Mouse (Mus musculus) ovary, postnatal 14 days (tissue): ENCODE measurements at regions not wholly inside any gene's neighbourhood (a gene's known extent, or its start where the extent isn't known, plus 50 kb on each side); places are given as distances from the start of the nearest gene placed in this dataset.
"Not testable (repeated sequence)": the region's sequence is repeated elsewhere in the genome, so short reads cannot be mapped to it uniquely, and the experiment has no call there.

ENCODE experiments used
- DNase-seq: peaks from one replicate; pipeline ENCODE4 v3.0.0; 2022; ENCODE audit warnings: low spot score

DNA sequence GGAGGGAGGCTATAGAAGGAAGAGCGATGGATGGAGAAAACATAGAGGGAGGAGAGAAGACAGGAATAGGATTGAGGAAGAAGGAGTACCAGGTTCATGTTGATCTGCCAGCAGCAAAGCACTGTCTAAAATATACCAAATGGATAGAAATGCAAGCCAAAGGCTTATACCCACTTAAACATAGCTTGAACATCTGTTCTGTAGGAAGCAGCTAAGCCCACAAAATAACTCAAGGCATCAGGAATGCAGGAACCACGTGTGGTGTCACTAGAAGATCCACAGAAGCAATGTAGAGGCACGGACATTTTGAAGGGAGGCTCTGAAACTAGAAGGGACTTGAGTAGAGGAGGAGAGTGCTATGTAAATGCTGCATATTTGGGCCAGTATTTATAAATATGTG is 78.9 kb downstream of the Smgc start:
- DNase-seq = no peak

DNA sequence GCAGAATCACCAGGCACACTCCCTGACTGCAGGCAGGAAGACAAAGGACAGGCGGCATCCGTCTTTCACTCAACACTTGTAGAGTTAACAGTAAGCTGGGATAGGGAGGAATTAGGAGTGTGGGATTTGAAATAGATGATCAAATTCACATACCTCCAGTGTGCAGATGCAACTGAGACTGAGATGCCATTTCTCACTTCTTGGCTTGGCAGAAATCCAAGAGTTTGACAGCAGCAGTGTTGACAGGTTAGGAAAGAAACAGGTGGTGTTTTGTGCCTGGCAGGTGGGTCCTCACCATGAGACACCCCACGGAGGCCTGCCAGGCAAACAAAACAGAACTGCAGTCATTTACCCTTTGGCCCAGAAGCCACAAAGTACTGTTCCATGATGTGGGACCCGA is 79.8 kb downstream of the Smgc start:
- DNase-seq = no peak

GRCm38 (mm10) chr15:91924542-91924941 is 86.5 kb downstream of the Smgc start:
- no peak for DNase-seq

GRCm38 (mm10) chr15:91927492-91927891 is 89.4 kb downstream of the Smgc start:
- no peak for DNase-seq

DNA sequence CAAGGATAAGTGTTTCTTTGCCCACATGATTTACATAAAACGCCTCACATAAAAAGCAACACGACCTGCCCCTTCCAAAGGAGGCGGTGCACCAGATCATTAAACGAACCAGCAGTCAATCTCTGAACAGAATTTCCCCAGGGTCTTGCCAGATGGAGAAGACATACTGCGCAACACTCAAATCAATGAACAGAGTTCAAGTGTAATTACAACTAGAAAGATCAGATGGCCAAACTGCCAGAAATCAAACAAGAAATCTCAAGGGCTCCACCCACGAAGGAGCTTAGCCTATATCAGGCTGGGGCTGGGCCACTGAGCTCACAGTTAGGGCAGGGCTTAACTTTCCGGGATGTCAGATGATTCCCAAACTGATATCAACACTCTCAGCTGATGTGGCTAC is 90.4 kb downstream of the Smgc start:
- no peak for DNase-seq

DNA sequence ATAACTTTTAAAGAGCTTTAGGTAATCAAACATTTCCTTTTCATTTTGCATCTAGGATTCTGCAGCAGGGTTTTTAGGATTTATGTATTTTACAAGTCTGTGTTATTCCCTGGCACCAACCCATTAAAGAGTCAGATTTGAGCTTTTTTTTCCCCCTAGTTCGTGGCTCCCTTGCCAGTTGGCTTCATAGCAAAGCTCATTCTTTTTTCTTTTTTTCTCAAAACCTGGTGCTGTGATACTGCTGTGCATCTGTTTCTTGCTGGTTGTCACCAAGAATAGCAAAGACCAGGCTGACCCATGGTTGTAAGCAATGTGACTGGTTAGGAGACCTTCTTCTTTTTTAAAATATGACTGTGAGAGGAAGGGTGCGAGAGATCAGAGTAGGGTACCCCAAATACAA is 93.7 kb upstream of the Cntn1 start:
- no peak for DNase-seq

DNA sequence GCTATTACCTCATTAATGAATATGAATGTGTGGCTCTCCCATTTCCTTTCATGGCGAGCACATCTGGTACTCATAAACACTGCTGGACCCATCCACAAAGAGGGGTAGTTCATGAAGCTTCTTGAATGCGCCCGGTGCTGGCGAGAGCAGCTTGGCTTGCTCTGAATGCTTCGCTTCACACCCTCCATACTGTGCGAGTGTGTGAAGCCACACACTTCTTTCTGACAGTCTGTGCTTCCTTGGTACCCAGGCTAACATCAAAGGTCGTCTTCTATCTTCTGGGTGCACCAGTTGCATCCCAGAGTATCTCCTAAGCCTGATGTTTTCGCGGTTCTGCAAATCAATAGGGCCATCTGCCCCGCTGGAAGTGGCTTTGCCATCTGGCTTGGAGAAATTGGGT is 85.8 kb upstream of the Cntn1 start:
- no peak for DNase-seq

DNA sequence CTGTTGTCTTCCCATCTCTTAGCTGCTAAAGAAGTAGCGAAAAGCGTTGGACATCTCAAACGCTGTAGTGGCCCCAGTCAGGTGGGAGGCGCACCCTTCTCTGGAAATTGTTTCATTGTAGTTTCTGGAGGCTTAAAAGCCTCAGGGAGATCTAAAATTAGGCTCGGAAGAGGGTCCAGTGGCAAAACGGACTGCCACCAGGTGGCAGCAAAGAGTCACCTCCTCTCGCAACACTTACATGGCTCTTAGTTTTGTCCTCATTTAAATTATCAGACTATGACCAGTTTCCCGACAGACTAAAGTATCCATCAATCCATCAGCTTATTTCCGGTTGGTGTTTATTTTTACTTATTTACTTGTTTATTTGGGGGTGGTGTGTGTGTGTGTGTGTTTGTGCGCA is 81.6 kb upstream of the Cntn1 start:
- peak; percentile 44 for DNase-seq

DNA sequence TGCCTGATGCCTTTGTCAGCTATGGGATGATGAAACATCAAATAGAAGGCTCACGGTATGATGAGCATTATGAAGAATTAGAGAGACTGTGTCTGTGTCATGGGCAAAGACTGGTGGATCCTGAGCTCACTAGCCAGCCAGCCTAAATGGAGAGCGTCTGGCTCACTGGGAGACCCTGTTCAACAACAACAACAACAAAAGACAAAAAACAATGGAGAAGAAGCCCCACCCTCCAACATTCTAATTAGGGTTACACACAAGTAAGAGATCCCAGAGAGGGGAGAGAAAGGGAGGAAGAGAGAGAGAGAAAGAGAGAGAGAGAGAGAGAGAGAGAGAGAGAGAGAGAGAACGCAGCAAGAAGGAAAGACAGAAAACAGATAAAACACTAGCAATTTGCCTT is 79.6 kb upstream of the Cntn1 start:
- no peak for DNase-seq

DNA sequence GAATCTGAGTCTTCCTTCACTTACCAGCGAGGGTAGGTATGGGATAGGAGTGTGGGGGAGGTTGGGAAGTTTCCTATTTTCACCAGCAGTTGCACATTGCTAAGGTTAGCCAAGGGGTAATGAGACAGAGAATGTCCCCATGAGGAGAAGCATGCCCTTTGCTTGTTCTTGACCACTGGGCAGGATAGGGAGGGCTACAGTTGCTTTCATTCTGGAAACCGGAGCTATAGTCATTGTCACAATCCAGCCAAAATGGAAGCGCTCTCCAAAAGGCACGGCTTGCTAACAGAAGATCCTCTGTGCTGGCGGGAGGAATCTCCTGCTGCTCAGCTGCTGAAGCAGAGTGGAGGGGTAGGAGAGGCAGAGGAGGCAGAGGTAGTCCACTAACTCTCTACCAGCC is 79.1 kb upstream of the Cntn1 start:
- no peak for DNase-seq

GRCm38 (mm10) chr15:91975606-91976005 is 75.4 kb upstream of the Cntn1 start:
- DNase-seq = no peak

DNA sequence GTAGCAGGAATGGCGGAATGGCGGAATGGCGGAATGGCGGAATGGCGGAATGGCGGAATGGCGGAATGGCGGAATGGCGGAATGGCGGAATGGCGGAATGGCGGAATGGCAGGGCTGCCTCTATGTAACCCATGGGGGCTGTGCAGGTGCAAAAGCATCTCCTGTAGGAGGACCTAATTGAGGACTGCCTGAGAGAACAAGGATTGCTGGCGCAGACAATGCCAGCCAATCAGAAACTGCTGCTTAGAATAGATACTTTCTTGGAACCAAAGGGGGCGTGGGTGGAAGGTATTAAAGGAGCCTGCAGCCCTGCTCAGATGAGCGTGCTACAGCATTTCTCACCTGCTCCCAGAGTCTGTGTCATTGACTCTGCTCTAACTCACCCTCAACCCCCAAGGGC is 67.8 kb upstream of the Cntn1 start:
- not testable (repeated sequence) for DNase-seq

DNA sequence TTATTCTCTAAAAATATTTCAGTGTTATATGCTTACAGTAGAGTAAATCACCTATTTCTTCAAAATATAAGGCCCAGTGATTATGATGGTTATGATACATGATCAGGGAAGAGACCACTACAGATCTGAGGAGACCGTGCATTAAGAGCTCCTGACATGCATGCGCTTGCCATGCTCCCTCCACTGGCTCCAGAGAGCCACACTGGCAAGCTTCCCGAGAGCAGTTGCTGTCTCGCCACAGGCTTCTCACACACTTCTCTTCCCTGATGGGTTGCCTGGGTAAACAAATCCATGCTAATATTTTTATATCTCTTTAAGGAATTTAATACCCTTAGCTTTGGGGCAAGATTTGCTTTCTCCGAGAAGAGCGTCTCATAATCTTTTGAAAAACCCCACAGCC is 50.9 kb upstream of the Cntn1 start:
- no peak for DNase-seq
